Mouse (Mus musculus) thymus, postnatal 25 days (tissue): ENCODE data around the gene Hoxb3.

ENCODE experiments used
- DNase-seq: peaks from one replicate; pipeline ENCODE4 v3.0.0; 2022

Hoxb3 gene

DNA sequence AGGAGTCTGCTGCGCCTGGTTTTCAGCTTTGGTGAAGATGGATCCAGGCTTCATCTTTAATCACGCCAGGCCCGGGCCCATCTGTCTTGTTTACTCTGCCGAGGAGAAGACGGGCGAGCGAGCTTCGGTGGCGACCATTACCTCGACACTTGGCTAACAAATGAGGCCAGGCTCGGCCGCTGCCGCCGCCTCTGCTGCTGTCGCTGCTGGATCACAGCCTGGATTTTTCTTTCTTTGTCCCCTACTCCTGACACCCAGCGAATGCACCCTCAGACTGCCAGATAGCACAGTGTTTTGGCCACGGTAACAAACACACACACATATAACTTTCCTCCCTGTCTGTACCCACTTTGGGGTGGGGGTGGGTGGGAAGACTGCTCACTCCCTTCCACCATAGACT, 2.4 kb upstream of the Hoxb3 start:
- no peak for DNase-seq

GRCm38 (mm10) chr11:96321846-96322245, 1.3 kb upstream of the Hoxb3 start:
- no peak for DNase-seq

- DNase-seq = no peak
These were observed 388 bp upstream of the Hoxb3 start for GRCm38 (mm10) chr11:96322738-96323137.

DNA sequence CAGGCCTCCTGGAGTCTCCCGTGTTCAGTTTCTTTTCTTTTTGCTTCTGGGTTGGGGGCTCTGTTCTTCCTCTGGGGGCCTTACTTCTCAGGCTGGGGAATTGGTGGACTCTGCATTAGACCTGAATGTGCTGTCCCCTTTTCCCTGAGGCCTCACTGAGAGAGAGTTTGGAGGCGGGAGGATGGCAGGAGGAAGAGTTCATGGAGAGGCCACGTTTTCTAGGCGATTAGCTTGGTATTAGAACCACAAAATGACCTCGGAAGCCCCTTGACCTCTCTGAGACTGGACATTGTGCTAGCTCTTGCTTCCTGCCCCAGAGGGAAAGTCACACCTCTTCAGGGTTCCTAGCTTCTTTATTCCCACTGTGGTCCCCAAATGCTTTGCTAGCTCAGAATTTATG, 999 bp downstream of the Hoxb3 start:
- no peak for DNase-seq

GRCm38 (mm10) chr11:96324965-96325364, 1.8 kb downstream of the Hoxb3 start:
- no peak for DNase-seq

GRCm38 (mm10) chr11:96325747-96326212, 2.7 kb downstream of the Hoxb3 start:
- DNase-seq = no peak

- no peak for DNase-seq
These were observed 3.6 kb downstream of the Hoxb3 start for GRCm38 (mm10) chr11:96326705-96327104.

- DNase-seq = no peak
These were observed 4.0 kb downstream of the Hoxb3 start for GRCm38 (mm10) chr11:96327122-96327521.

DNA sequence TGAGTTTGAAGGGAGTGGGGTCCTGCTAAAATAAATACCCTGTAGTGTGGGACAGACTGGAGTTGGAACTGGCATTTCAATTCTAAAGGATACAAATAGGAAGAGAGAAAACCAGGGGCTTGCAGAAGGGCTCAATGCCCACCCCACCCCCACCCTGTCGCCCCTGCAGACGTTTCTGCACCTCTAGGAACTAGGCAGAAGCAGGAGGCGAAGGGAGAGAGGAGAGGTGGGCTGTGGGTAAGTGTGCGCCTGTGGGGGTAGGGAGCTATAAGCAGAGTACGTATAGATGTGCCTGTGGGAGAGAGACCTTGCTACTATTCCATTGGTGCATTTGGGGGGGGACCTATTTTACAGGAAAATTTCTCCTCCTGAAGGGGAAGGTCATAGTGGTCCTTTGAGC, 4.6 kb downstream of the Hoxb3 start:
- DNase-seq = no peak

DNA sequence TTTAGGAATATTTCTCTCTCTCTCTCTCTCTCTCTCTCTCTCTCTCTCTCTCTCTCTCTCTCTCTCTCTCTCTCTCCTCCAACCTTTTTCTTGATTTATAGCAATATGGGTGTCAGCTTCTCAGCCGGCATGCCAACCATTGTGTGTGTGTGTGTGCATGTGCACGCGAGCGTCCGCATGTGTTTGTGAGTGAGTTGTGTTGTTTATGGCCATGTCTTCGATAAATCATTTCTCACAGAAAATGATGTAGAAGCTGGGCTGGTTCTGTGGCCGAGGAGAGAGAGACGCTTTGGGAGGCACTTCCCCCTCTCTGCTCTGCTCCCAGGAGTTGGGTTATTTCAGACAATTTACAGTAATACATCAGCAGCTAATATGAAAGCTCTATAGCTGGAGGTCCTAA, 5.5 kb downstream of the Hoxb3 start:
- no peak for DNase-seq

DNA sequence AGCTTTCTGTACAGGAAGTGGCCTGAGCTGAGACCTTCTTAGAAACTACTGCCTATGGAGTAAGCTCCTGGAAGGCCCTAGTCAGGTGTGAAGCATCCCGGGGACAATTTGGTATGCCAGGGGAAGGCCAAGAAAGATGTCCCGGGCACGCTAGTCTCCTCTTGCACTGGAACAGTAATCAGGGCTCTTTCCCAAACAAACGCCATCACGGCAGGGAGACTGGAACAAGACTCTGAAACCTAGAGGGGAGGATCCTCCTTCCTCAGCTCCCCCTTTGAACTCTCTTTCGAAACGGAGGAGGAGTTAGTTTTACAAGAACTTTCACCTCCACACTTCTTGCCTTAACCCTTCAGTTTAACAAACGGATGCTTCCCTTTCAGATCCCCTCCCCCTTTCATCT, 9.0 kb downstream of the Hoxb3 start:
- no peak for DNase-seq

- no peak for DNase-seq
These were observed 9.5 kb downstream of the Hoxb3 start for GRCm38 (mm10) chr11:96332618-96333032.

GRCm38 (mm10) chr11:96333241-96334001, 10.3 kb downstream of the Hoxb3 start:
- no peak for DNase-seq

- DNase-seq = no peak
These were observed 10.9 kb downstream of the Hoxb3 start for GRCm38 (mm10) chr11:96334002-96334364.

DNA sequence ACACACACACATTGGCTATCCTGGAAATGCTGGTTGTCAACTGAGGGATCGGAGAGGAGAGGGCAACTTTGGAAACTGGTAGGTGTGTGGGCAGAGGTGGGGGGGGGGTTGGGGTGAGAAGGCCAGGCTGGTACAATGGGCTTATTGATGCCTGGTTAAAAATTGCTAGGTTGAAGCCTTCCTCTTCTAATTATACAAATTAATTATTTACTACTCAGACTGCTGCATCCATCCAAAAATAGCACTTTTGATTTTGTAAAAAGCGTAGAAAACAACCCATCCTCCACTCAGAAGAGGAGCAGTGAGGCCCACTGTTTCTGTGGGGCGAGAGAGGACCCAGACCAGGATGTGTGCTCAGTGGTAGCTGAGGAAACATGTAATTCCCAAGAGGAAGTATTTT, 11.9 kb downstream of the Hoxb3 start:
- no peak for DNase-seq

GRCm38 (mm10) chr11:96336597-96336996, 13.5 kb downstream of the Hoxb3 start:
- no peak for DNase-seq

DNA sequence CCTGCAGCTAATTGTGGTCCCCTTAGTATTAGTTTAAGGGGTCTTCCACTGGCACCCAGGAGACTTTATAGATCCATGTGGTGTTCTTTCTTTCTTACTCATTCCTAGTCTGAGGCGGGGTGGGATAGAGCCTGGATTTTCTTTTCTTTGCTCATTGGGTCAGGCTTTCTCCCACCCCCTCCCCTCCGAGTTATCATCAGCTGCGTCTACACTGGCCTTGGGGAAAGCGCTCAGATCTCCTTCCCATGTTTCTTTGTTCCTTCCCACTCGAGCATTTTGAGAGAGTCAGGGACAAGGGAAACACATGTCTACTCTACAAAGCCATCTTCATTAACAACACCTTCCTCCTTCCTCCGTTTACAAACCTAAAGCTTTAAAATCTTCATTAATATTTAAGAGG, 13.9 kb downstream of the Hoxb3 start:
- no peak for DNase-seq

- DNase-seq = no peak
These were observed 16.1 kb downstream of the Hoxb3 start for GRCm38 (mm10) chr11:96338957-96339855.

DNA sequence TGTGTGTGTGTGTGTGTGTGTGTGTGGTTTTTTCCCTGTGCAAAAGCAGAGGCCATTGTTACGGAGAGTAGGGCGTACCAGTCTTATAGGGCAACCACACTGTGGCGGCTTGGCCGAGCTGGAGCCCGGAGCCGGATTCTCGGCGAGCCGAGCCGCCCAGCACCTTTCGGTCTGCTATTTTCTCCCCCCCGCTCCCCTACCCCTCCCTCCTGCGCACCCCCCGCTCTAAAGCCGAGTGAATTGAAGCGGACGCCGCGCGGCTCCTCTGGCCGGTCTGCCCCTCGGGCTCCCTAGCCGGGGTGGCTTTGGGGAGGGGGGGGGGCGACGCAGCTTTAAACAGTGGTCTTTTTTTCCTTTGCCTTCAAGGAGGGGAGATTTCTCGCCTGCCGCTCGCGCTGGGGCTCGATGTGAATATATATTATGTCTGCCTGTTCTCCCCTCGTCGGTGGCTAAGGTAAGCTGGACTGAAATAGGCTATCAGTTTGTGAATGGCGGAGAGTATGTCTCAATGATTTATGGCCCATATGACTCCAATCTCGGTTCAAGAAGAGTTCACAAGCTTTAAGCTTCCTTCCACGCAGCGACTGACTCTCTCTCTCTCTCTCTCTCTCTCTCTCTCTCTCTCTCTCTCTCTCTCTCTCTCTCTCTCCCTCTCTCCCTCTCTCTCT, 17.7 kb downstream of the Hoxb3 start:
- no peak for DNase-seq

DNA sequence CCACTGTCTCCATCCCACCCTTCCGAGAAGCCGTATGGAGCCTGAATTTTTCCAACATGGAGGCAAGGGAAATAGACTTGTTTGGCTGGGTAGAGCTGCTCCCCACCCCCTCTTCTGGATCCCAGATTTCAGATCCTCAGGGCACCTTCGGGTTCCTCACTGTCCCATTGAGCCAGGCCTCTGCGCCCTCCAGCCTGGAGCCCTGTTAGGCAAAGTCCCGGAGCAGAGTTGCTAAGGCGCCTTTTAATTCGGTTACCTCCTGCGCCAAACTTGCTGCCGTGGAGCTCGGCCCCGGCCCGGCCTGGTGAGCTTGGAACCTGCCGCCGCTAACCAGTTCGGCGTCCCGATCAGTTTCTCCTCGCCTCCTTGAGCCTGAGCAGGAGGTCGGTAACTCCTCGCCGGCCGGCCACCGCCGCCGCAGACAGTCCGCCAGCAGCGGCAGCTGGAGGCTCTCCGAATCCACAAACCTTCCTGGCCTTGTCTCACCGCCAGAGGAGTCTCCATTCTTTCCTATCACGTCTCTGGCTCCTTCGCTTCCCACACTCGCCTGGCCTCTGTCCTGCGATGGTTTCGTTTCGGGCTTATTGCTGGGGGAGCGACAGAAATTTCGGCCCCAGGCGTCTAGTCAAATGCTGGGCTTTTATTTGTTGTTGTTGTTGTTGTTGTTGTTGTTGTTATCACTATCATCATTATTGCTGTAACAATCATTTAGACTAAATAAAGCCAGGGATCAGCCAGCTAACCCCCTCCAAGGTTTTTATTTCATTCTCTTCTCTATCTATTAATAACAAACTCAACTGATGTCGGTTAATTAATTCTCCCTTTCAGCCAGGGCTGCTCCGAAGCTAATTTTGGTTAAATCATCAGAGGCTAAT, 18.8 kb downstream of the Hoxb3 start:
- no peak for DNase-seq

- DNase-seq = no peak
These were observed 19.4 kb downstream of the Hoxb3 start for GRCm38 (mm10) chr11:96342576-96342930.

DNA sequence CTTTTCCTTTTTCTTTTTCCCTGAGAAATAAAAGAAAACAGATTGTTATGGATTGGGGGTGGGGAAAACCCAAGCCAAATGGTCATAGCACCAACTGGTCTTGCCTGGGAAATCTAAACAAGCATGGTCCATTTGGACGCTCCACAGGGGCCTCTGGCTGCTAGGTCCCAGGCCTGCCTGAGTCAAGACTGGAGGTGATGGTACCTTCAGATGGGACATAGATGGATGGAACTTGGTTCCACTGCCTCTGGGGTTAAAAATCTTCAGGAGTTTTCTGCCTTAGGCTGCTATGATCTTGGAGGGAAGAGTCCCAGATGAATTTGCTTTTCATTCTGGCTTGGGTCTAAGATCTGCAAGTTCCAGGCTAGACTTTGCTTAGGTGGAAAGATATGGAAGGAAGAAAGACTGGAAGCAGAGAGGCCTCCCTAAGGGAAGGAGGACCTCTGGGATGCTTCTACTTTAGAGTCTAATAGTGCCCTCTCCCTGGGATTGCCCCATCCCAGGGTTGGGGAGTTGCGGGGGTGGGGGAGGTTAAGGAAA, 20.1 kb downstream of the Hoxb3 start:
- no peak for DNase-seq
